Mouse (Mus musculus): ENCODE data around the gene Slc22a15. TPM values are rescaled to one million over a fixed set of nuclear protein-coding genes. Genes with fewer than 3 reads are reported as not detected.

Gene Slc22a15
- polyA plus RNA-seq, 1 experiment: 1.8 TPM

GRCm38 (mm10) chr3:101926636-101927035 lies 2.4 kb upstream of the Slc22a15 start:
- Histone ChIP-seq H3K27ac (ENCODE audit: insufficient read depth, low read length) (no peak overlapping the region), H3K36me3 (ENCODE audit: control insufficient read depth, insufficient read depth, low read length, poor library complexity, severe bottlenecking) (no peaks in the 10 kb centered on the region), H3K27me3 (ENCODE audit: control insufficient read depth, insufficient read depth, low read length, poor library complexity, severe bottlenecking) (peaks cover 6% of the 10 kb centered on the region), H3K9ac (ENCODE audit: low read depth, poor library complexity, severe bottlenecking) (no peak overlapping the region), H3K4me1 (ENCODE audit: control insufficient read depth, insufficient read depth, low read length) (no peaks in the 10 kb centered on the region), H3K4me3 (ENCODE audit: low read depth, low read length) (no peak overlapping the region), H3K9me3 (replicated peaks; ENCODE audit: control insufficient read depth, insufficient read depth, low read length, poor library complexity, severe bottlenecking) (0 out of 2 replicates have a peak, but pooled peaks cover 3% of the 10 kb centered on the region)
- no peak for TF ChIP-seq CTCF (IDR thresholded peaks at IDR 0.05; ENCODE audit: low read depth, low read length)
- TF ChIP-seq POLR2A (IDR thresholded peaks at IDR 0.05; ENCODE audit: insufficient read depth, low read length): no peak
- no peak for TF ChIP-seq EP300 (IDR thresholded peaks at IDR 0.05; ENCODE audit: insufficient read depth, low read depth, low read length)

GRCm38 (mm10) chr3:101925663-101926062 lies 1.4 kb upstream of the Slc22a15 start:
- Histone ChIP-seq H3K27me3 (ENCODE audit: control insufficient read depth, insufficient read depth, low read length, poor library complexity, severe bottlenecking) (peaks cover 6% of the 10 kb centered on the region), H3K27ac (ENCODE audit: insufficient read depth, low read length) (no peak overlapping the region), H3K36me3 (ENCODE audit: control insufficient read depth, insufficient read depth, low read length, poor library complexity, severe bottlenecking) (no peaks in the 10 kb centered on the region), H3K4me1 (ENCODE audit: control insufficient read depth, insufficient read depth, low read length) (no peaks in the 10 kb centered on the region), H3K9ac (ENCODE audit: low read depth, poor library complexity, severe bottlenecking) (no peak overlapping the region), H3K4me3 (ENCODE audit: low read depth, low read length) (no peak overlapping the region), H3K9me3 (replicated peaks; ENCODE audit: control insufficient read depth, insufficient read depth, low read length, poor library complexity, severe bottlenecking) (no peaks in the 10 kb centered on the region)
- TF ChIP-seq EP300 (IDR thresholded peaks at IDR 0.05; ENCODE audit: insufficient read depth, low read depth, low read length): no peak

- no peaks in the 10 kb centered on the region for H3K9me3 ChIP-seq (replicated peaks; ENCODE audit: control insufficient read depth, insufficient read depth, low read length, poor library complexity, severe bottlenecking)
- TF ChIP-seq POLR2A (IDR thresholded peaks at IDR 0.05; ENCODE audit: insufficient read depth, low read length): no peak
- no peak for TF ChIP-seq CTCF (IDR thresholded peaks at IDR 0.05; ENCODE audit: low read depth, low read length)
- no peak for TF ChIP-seq EP300 (IDR thresholded peaks at IDR 0.05; ENCODE audit: insufficient read depth, low read depth, low read length)
- no peak overlapping the region for H3K9ac ChIP-seq (ENCODE audit: low read depth, poor library complexity, severe bottlenecking)
- H3K4me3 ChIP-seq (ENCODE audit: low read depth, low read length): no peak overlapping the region
- peaks cover 6% of the 10 kb centered on the region for H3K27me3 ChIP-seq (ENCODE audit: control insufficient read depth, insufficient read depth, low read length, poor library complexity, severe bottlenecking)
- H3K4me1 ChIP-seq (ENCODE audit: control insufficient read depth, insufficient read depth, low read length): no peaks in the 10 kb centered on the region
- H3K36me3 ChIP-seq (ENCODE audit: control insufficient read depth, insufficient read depth, low read length, poor library complexity, severe bottlenecking): no peaks in the 10 kb centered on the region
- H3K27ac ChIP-seq (ENCODE audit: insufficient read depth, low read length): no peak overlapping the region
Measured at GRCm38 (mm10) chr3:101922366-101922765, 1.9 kb downstream of the Slc22a15 start.

- H3K9ac ChIP-seq (ENCODE audit: low read depth, poor library complexity, severe bottlenecking): no peak overlapping the region
- H3K9me3 ChIP-seq (replicated peaks; ENCODE audit: control insufficient read depth, insufficient read depth, low read length, poor library complexity, severe bottlenecking): no peaks in the 10 kb centered on the region
- no peak overlapping the region for H3K4me3 ChIP-seq (ENCODE audit: low read depth, low read length)
- H3K36me3 ChIP-seq (ENCODE audit: control insufficient read depth, insufficient read depth, low read length, poor library complexity, severe bottlenecking): no peaks in the 10 kb centered on the region
- no peak for TF ChIP-seq CTCF (IDR thresholded peaks at IDR 0.05; ENCODE audit: low read depth, low read length)
- TF ChIP-seq EP300 (IDR thresholded peaks at IDR 0.05; ENCODE audit: insufficient read depth, low read depth, low read length): no peak
- TF ChIP-seq POLR2A (IDR thresholded peaks at IDR 0.05; ENCODE audit: insufficient read depth, low read length): no peak
- no peak overlapping the region for H3K27ac ChIP-seq (ENCODE audit: insufficient read depth, low read length)
- H3K27me3 ChIP-seq (ENCODE audit: control insufficient read depth, insufficient read depth, low read length, poor library complexity, severe bottlenecking): no peaks in the 10 kb centered on the region
- no peaks in the 10 kb centered on the region for H3K4me1 ChIP-seq (ENCODE audit: control insufficient read depth, insufficient read depth, low read length)
Measured at GRCm38 (mm10) chr3:101918526-101918925, 5.7 kb downstream of the Slc22a15 start.

- TF ChIP-seq EP300 (IDR thresholded peaks at IDR 0.05; ENCODE audit: insufficient read depth, low read depth, low read length) (no peak), CTCF (IDR thresholded peaks at IDR 0.05; ENCODE audit: low read depth, low read length) (no peak), POLR2A (IDR thresholded peaks at IDR 0.05; ENCODE audit: insufficient read depth, low read length) (no peak)
- no peaks in the 10 kb centered on the region for H3K4me1 ChIP-seq (ENCODE audit: control insufficient read depth, insufficient read depth, low read length)
- H3K9me3 ChIP-seq (replicated peaks; ENCODE audit: control insufficient read depth, insufficient read depth, low read length, poor library complexity, severe bottlenecking): no peaks in the 10 kb centered on the region
- no peak overlapping the region for H3K9ac ChIP-seq (ENCODE audit: low read depth, poor library complexity, severe bottlenecking)
- no peaks in the 10 kb centered on the region for H3K36me3 ChIP-seq (ENCODE audit: control insufficient read depth, insufficient read depth, low read length, poor library complexity, severe bottlenecking)
- no peak overlapping the region for H3K4me3 ChIP-seq (ENCODE audit: low read depth, low read length)
- no peak overlapping the region for H3K27ac ChIP-seq (ENCODE audit: insufficient read depth, low read length)
- no peaks in the 10 kb centered on the region for H3K27me3 ChIP-seq (ENCODE audit: control insufficient read depth, insufficient read depth, low read length, poor library complexity, severe bottlenecking)
Measured at GRCm38 (mm10) chr3:101917665-101918064, 6.6 kb downstream of the Slc22a15 start.

GRCm38 (mm10) chr3:101916525-101916924 lies 7.7 kb downstream of the Slc22a15 start:
- no peak overlapping the region for H3K4me3 ChIP-seq (ENCODE audit: low read depth, low read length)
- no peaks in the 10 kb centered on the region for H3K9me3 ChIP-seq (replicated peaks; ENCODE audit: control insufficient read depth, insufficient read depth, low read length, poor library complexity, severe bottlenecking)
- H3K27ac ChIP-seq (ENCODE audit: insufficient read depth, low read length): no peak overlapping the region
- no peaks in the 10 kb centered on the region for H3K36me3 ChIP-seq (ENCODE audit: control insufficient read depth, insufficient read depth, low read length, poor library complexity, severe bottlenecking)
- no peaks in the 10 kb centered on the region for H3K27me3 ChIP-seq (ENCODE audit: control insufficient read depth, insufficient read depth, low read length, poor library complexity, severe bottlenecking)
- TF ChIP-seq POLR2A (IDR thresholded peaks at IDR 0.05; ENCODE audit: insufficient read depth, low read length): no peak
- no peak for TF ChIP-seq EP300 (IDR thresholded peaks at IDR 0.05; ENCODE audit: insufficient read depth, low read depth, low read length)
- TF ChIP-seq CTCF (IDR thresholded peaks at IDR 0.05; ENCODE audit: low read depth, low read length): no peak
- H3K4me1 ChIP-seq (ENCODE audit: control insufficient read depth, insufficient read depth, low read length): no peaks in the 10 kb centered on the region
- H3K9ac ChIP-seq (ENCODE audit: low read depth, poor library complexity, severe bottlenecking): no peak overlapping the region
